Mouse (Mus musculus) thymus, postnatal 36 days (tissue): ENCODE data around the gene Abcf2.

Experiments
- DNase-seq, 2 experiments: peaks; one replicate each; pipeline ENCODE4 v3.0.0; 2022; ENCODE audit warnings: mixed read lengths in 2 of 2

Abcf2 gene

DNA sequence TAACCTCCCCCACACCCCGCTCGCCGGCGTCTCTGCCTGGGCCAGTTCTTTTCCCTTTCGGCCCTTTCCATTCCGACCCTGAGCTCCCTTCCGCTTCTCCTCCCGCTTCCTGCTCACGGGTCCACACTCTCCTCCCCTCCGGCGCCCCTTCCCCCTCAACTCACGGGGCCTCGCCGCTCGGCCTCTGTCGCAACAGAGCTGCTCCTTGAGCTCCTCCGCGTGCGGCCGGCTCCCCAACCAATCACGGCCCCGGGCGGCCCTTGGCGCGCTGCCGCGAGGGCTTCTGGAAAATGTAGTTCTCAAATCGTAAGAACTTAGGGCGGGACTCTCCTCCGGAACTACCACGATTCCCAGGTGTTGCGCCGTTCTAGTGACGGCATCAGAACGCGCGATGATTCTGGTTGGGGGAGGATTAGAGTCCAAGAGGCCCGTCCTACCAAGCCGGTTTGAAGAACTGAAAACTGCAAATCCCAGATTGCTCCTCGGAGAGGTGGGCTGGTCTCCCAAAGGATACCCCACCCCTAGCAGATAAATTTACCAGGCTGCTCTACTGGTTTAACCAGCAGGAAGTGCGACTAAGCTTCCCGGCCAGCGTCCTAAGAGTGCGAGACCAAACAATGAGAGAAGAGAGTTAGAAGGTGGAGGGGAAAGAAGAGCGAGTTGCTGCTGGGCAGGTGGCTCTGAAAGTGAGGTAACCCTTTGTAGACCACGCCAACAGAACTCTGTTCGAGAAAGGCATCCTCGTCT lies at the start of gene Abcf2:
Gene Abcf2, minus strand, starts transcription at position 285 of the 747 bp plus-strand sequence.
- peak; percentile 99 for DNase-seq

DNA sequence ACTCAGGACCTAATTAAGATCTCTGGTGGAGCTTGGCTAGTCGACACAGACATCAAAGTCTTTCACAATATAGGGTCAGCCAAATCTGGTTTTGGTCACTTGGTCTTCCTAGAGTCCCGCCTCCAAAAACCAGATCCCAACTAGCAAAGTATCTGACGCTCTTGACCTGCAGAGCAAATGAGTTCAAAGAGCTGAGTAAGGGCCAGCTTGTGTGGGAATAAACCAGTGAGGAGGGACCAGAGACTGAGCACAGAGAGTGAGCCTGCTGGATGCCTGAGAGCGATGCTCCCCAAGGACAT lies 47.5 kb upstream of the Abcf2 start:
- no peak for DNase-seq

DNA sequence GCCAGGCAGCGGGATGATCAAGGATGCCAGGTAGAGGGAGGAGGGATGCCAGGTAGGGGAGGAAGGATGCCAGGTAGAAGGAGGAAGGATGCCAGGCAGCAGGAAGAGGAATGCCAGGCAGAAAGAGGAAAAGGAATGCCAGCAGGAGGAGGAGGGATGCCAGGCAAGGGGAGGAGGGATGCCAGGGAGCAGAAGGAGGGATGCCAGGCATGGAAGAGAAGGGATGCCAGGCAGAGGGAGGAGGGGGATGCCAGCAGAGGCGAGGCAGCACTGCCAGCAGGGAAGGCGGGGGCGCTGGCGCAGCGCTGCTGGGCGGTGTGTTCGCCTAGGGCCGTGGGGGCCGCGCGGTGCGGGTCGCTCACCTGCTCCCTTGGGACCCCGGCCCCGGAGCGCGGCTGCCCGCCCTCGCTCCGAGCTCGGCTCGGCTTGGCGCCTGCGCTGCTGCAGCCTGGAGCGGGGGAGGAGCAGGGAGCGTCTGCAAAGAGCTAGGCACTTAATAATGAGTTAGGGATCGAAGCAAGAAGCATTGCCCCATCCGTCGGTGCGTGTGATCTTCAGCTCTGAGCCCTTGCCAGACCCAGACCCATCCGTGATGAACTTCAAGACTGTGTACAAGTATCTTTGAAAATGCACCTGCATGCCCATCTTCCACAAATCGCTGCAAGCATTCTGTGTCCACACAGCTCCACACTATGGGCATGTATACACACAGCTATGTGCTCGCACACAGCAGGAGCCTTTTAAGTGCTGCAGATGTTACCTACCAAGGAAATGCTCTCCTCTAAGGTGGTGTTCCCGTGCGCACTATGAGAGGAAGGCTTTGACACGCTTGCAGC lies 46.9 kb upstream of the Abcf2 start, which contains the start of gene Smarcd3:
Gene Smarcd3, minus strand, starts transcription at position 426 of the 836 bp plus-strand sequence.
- DNase-seq, result no peak

DNA sequence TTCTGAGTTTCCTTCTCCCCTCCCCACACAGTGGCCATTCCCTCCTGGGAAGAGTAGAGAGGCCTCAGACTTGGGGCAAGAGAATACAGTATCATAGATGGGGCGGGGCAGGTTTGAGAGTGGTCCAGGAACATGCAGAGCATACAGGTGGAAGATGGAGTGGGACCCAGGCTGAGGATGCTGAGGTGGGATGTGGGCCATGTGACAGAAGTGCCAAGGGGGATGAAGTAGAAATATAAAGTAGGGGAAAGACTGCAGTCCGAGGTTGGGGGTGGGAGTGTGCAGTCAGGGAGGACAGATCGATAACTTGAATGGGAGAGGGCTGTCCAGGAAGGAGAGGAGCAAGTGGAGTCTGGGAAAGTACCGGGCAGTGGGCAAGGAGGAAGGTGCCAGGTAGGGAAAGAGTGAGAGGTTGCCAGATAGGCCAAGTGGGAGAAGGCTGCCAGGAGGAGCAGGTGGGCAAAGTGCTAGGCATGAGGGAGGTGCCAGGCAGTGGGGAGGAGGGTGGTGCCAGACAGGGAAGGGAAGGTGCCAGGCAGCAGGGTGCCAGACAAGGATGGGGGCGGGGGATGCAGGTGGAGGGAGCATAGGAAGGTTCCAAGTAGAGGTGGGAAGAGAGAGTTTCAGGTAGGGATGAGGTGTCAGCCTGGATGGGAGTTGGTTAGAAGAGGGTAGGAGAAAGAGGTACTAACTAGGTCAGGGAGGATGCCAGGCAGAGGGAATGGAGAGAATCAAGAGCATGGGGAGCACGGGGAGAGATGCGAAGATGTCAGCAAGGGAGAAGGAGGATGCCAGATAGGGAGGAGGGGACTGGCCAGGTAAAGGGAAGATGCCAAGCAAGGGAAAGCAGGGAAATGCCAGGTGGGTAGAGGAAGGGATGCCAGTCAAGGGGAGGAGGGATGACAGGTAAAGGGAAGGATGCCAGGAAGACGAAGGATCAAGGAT lies 46.0 kb upstream of the Abcf2 start:
- DNase-seq, result no peak

- no peak for DNase-seq
Measured at GRCm38 (mm10) chr5:24622386-24623040, 45.2 kb upstream of the Abcf2 start.

DNA sequence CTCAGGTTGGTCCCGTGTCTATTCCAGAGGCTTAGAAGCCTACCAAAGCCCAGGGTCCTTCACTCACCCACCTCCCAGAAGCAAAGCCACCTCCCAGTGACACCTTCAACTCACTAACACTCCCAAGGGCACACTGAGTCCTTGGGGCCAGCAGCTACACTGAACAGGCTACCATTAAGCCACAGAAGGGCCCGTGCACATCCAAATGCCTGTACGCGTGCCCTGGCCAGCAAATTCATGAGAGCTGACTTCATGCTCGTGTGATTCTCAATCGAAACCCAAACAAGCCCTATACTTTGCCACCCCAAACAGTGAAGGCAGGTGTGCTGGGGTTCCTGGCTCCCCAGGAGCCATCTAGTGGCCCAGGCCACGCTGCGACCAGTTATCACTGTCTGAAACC lies 43.4 kb upstream of the Abcf2 start:
- no peak for DNase-seq

DNA sequence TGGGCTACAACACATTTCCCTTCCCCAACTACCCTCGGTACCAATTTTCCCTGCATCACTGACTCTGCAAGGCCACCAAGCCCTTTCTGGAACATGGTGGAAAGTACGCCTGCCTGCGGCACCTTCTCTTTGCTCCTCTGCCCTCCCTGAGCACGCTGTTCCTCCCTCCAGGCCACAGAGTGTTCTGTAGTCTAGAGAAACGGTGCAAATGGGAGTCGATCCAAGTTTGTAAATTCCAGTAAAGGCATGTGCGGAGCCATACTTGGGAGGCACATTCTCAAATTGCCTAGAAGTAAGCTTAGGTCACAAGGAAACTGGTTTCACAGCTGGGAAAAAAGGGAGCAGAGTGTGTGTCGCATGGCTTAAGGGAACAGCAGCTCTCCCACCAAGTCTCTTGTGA lies 42.8 kb upstream of the Abcf2 start:
- no peak for DNase-seq

DNA sequence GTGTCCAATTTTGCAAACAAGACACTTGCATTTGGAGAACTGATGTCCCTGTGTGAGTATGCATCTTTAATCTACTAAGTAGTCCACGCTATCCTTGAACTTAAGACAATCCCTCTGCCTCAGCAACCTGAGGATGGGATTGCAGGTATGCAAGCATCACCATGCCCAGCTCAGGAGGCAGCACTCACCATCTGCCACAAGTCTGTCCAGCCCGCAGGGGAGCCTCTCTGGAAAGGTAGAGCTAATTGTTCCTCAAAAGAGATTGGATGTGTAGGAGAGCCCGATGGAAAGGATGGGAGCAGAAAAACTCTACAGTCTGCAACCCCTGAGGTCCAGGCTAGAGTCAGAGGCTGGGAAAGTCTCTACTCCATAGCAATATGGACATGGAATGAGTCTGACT lies 41.7 kb upstream of the Abcf2 start:
- DNase-seq, result no peak

GRCm38 (mm10) chr5:24615097-24615496 lies 37.8 kb upstream of the Abcf2 start:
- DNase-seq, result no peak

DNA sequence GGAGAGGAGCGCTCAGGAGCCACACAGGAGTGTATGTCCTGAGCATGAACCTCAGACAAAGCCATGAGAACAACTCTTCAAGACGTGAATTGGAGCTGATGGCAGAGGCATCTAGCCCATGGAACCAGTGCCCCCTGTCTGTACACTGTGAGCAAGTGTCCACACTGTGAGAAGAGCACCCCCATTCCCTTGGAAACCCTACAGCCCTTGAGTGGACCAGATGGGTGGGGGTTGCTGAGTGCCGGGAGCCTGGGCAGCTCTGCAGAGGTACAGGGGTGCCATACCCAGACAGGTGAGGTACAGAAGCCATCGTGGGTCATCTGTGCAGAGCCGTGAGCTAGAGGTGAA lies 35.0 kb upstream of the Abcf2 start:
- DNase-seq, result no peak

- no peak for DNase-seq
Measured at GRCm38 (mm10) chr5:24611366-24612301, 34.4 kb upstream of the Abcf2 start.

DNA sequence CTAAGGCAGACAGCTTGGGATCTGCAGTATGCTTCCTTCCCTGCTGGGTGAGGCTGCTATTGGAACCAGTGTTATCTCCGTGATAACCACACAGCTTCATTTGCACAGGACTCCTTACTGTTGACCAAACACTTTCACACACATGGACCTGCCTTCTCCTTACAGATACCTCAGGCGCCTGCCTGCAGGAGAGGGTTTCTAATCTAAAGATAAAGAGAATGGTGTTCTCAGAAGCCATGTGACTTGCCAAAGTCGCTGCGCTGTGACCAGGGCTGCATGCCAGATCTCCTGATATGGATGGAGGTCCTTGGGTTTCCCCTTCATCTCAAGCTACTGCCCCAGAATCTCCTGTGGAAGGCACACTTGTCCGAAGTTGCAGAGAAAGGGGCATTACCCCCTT lies 32.1 kb upstream of the Abcf2 start:
- no peak for DNase-seq

DNA sequence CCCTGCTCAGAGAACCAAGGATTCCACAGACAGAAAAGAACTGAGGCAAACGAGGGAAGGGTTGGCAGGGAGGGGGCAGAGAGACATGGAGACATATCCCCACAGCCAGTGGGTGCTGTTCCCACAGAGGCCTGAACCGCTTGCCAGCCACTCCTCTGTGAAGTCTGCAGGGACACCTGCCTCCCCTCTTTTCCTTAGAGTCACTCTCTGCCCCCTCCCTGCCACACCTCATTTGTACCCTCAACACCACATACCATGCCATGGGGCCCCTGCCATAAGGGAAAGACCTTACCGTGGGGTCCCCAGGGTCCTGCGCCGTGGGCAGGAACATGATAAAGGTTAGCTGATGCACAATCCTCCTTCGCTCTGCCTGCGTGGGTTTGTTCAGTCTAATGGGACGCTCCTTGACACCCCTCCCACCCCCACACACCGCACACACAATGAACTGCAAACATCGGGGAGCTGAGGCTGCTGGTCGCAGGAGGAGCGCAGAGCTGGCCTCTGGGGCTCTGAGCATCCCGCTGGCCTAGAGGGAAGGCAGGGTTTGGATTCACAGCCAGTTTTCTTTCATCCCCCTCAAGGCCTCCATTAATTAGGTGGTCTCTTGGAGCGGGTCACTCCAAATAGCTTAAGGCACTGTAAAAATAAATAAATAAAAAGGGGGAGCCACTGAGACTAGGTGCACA lies 28.9 kb upstream of the Abcf2 start:
- no peak for DNase-seq

GRCm38 (mm10) chr5:24605321-24605979 lies 28.2 kb upstream of the Abcf2 start:
- no peak for DNase-seq

- DNase-seq, result no peak
Measured at GRCm38 (mm10) chr5:24604656-24605100, 27.4 kb upstream of the Abcf2 start.

DNA sequence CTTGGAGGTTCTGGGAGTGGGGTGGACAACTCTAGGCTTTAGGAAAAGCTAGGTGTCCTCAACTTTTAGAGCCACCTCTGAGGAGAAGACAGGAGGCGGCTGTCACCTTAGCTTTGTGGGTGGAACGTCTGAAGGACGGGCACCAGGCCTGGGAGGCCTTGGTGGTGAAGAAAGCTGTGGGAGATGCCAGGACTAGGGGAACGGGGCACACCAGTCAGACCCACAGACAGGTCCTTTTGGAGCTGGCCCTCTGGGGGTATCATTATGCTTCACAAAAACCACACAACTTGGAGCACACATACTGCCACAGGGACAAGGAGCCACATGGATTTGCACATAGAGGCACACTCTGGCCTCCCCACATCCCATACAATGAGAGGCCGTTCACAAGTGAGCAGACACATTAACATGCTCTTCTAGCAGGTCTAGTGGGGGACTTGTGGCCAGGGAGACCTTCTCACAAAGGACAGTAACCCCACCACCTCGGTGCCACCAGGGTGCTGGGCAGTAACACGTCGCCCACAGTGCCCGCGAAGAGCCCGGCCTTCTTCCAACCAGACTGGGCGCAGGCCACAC lies 26.9 kb upstream of the Abcf2 start:
- no peak for DNase-seq

DNA sequence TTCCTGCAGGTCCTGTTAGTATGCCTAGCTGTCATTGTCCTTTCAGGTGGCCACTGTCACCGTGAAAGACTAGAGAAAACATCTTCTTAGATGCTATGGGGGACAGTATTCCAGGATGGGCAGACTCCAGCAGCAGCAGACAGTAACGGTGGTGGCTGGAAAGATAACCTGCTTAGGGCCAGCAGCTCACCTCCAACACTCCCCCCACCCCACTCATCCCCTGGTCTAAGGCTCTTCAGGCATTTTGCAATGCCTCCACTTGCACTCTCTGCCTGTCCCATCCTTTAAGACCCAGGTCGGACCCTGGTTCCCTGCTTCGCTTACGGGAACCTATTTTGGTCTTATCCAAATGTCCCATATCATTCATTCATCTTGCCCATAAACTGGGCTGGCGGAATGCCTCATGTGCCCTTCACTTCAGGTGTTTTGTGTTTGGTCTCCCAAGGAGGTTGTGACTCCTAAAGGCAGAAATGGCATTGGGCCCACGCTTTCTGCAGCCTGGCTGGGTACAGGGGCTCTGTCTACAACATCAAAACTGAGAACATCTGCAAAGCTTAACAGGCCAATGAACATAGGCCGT lies 26.3 kb upstream of the Abcf2 start:
- no peak for DNase-seq

- DNase-seq, result no peak
Measured at GRCm38 (mm10) chr5:24602751-24603343, 25.6 kb upstream of the Abcf2 start.
